Mouse (Mus musculus): ENCODE results near the gene Rnf185.

Gene Rnf185

DNA sequence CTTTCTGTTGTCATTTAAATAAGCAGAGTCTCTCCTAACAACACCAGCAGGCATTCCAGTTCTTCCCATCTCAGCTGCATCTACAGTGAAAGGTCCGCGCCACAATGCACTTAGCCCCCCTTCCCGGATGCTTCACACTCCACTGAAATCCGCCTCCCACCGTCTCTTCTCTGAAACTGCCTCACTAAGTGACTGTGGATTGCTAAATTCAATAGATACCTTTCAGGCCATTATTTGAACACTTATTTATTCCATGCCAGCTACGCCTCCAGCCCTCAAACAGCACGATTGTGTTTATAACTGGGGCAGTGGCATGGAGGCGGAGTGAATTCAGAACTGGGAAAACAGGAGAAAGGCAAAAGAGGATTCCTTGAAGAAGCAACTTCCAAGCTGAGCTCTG lies 55.6 kb downstream of the Rnf185 start:
- no peak for DNase-seq (ENCODE audit: low read depth, low spot score)

GRCm38 (mm10) chr11:3396091-3396490 lies 56.1 kb downstream of the Rnf185 start:
- DNase-seq (ENCODE audit: low read depth, low spot score), result no peak

- no peak for DNase-seq (ENCODE audit: low read depth, low spot score)
Observed at GRCm38 (mm10) chr11:3394520-3394919, 57.6 kb downstream of the Rnf185 start.

- DNase-seq (ENCODE audit: low read depth, low spot score), result peak; percentile 24
Observed at GRCm38 (mm10) chr11:3392526-3392925, 59.6 kb downstream of the Rnf185 start.

GRCm38 (mm10) chr11:3390789-3391188 lies 61.4 kb downstream of the Rnf185 start:
- no peak for DNase-seq (ENCODE audit: low read depth, low spot score)

- no peak for DNase-seq (ENCODE audit: low read depth, low spot score)
Observed at GRCm38 (mm10) chr11:3389996-3390395, 62.2 kb downstream of the Rnf185 start.

DNA sequence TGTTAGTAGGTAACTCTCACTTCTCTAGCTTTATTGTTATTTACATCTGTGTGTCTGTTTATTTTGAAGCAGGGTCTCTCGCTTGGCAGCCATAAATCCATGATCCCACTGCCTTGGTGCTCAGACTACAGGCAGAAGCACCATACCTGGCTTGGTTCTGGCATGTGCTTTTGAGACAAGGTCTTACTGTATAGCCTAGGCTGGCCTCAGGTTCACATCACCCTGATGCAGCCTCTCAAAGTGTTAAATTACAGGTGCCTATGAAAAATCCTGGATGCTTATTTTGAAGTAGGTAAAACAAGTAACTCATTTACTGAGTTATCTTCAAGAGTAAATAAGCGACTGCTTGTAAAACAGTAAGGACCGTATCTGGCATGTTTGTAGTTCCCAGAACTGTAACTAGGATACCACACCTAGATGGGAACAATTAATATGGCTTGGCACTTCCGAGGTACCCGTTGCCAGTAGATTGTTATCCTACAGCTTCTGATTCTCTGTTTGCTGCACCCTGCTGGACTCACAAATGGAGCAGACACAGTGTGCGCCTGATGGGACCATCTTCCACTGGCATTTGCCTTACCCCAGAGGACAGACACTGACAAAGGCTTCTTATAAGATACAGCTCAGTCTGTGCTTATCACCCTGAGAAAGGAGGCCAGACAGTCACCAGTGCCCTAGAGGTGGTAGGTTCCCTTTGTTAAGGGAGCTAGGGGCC lies 64.5 kb downstream of the Rnf185 start:
- DNase-seq (ENCODE audit: low read depth, low spot score), result no peak

DNA sequence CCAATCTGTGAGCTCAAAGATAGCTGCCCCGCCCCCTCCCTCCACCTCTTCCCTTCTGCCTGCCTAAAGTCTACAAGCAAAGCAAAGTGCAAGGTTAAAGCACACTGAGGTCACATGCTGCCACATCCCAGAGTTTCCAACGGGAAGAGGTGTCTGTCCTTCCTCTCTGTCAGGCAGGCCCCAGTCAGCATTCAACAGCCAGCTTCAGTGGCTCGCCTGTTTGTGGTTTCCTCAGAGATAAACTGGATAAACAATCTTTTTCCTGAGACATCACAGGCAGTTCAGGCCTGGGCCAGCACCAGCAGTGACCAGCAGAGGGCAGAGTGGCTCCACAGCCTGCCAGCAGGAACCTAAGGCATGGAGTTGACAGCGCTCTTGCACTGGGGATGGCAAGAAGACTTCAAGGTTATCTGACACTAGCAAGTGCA lies 65.2 kb downstream of the Rnf185 start:
- peak; percentile 69 for DNase-seq (ENCODE audit: low read depth, low spot score)

- DNase-seq (ENCODE audit: low read depth, low spot score), result no peak
Observed at GRCm38 (mm10) chr11:3382602-3383594, 69.3 kb downstream of the Rnf185 start.

DNA sequence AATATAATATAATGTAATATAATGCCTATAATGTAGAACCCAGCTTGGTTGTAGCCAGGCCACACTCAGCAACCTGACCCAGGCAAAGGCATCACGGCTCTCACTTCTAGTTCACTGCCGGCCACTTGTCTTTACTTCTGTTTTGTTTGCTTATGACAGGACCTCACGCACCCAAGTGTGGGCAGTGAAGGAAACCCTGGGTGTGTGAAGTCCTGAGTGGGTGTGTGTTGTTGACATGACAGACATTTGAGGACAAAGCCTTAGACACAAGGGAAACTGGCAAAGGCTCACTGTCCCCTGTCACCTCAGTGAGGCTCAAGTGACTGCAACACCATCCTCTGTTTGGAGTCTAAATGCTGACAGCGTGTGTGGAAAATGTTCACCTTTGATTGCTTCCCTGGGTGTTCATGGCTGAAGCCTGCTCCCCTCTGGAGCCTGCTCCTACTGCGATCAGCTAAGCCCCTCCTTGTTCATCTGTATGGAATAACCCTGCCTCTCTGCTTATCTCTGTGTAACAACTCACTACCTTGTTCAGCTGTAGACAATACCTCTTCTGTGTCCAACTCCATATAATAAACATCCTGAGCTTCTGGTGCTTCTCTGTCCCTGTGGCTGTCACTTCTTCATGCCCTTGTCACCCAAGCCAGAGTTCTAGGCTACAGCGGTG lies 70.9 kb downstream of the Rnf185 start:
- DNase-seq (ENCODE audit: low read depth, low spot score), result no peak

DNA sequence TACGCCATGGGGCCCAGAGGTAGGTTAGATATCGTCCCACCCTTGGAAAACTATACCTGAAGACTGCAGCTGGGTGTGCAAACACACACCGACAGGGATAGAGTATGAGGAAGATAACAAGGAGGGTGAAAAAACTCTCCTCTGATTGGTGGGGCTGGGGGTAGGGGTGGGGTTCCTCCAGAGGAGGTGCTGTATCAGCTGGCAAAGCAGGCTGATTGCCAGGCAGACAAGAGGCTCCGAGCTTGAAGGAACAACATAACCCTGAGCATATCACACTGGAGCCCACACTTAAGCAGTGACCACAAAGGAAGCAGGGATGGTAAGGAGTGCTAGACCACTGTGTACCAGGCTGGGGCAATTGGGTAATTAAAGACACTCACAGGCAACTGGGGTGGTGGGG lies 72.7 kb downstream of the Rnf185 start:
- no peak for DNase-seq (ENCODE audit: low read depth, low spot score)

GRCm38 (mm10) chr11:3374741-3375140 lies 77.4 kb downstream of the Rnf185 start:
- no peak for DNase-seq (ENCODE audit: low read depth, low spot score)

GRCm38 (mm10) chr11:3374293-3374645 lies 77.9 kb downstream of the Rnf185 start:
- no peak for DNase-seq (ENCODE audit: low read depth, low spot score)

DNA sequence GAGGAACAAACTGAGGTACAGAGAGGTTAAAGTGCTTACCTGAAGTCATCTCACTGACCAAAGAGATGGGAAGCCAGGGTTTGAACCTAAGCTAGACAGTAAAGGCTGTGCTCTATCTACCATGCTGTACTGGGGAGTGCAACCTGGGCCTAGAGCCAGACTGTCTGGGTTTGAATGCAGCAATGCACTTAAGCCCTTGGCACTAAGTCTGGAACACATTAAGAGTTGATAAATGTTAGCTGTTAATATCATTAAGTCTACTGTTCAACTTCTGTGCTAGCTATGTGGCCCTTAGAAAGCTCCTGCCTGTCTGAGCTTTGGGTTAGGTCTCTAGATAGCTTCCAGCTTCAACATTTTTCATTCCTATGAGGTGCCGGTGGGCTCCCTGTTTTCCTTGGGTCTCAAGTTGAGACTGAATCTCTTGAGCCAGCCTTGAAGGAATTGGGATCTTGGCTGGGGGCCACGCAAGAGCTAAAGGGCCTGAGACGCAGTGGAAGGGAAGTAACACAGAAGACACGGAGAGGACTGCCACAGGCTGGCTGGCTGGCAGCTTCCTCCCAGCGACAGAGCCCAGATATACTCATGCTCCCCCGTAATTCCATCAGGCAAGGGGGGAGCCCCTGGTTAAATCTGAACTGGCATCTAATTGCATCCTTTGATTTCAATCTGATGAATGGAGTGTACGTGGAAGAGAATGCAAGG lies 78.4 kb downstream of the Rnf185 start:
- DNase-seq (ENCODE audit: low read depth, low spot score), result no peak

DNA sequence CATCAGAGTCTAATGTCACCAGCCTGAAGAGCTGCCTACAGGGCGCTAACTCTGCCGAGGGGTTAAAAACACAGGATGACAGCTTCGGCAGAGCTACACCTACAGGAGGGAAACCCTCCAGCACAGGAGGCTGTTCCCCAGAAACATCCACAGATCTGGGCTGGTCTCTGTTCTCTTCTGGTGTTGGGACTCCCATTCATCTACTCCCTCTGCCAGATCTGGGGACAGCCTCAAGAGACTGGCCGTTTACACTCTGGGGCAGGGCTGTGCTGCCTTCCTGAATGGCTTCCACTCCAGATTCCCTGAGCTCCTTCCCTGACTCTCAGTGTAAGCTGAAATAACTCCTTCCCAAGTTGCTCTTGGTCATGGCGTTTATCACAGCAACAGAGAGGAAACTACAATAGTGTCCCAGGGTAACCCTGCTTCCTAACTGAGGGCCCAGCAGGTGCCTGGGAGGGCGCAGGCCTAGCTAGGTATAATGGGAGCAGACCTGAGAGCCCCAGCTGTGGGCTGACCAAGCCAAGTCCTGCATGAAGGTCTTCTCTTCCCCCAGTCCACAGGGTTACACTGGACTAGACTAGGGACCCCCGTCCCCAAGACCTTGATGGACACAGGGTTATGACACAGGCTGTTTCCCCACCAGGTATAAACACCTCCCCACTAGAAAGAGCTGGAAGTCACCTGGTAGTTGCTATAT lies 80.4 kb downstream of the Rnf185 start:
- no peak for DNase-seq (ENCODE audit: low read depth, low spot score)

GRCm38 (mm10) chr11:3370928-3371598 lies 81.1 kb downstream of the Rnf185 start:
- DNase-seq (ENCODE audit: low read depth, low spot score), result peak; percentile 72

DNA sequence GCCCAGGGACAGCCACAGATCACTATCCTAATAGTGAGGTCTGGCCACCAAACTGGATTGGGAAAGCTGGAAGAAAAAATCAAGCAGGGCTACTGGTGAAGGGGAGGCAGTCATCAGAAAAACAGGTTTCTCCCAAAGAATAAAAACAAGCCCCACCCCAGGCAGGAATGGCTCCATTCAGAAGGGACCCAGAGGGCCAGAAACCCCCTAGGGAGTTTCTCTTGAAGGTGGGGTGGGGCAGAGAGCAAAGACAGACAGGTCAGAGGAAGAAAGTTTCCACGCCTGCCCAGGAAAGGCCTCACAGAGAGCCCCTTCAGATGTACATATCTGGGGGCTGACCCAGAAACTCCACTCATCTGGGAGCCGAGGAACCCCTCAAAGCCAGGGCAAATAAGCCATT lies 82.0 kb downstream of the Rnf185 start:
- no peak for DNase-seq (ENCODE audit: low read depth, low spot score)

- no peak for DNase-seq (ENCODE audit: low read depth, low spot score)
Observed at GRCm38 (mm10) chr11:3369449-3369848, 82.7 kb downstream of the Rnf185 start.

GRCm38 (mm10) chr11:3368983-3369382 lies 83.2 kb downstream of the Rnf185 start:
- no peak for DNase-seq (ENCODE audit: low read depth, low spot score)

GRCm38 (mm10) chr11:3366411-3366810 lies 85.8 kb downstream of the Rnf185 start:
- DNase-seq (ENCODE audit: low read depth, low spot score), result no peak
